Mouse (Mus musculus) adrenal gland, postnatal 4 days (tissue): ENCODE results near the gene Carmil3. TPM values are rescaled to one million over a fixed set of nuclear protein-coding genes. Genes with fewer than 3 reads are reported as not detected.

Experiments
- DNase-seq, 2 experiments: peaks; one replicate each; pipeline ENCODE4 v3.0.0; 2021 to 2022; ENCODE audit warnings: low spot score in 2 of 2, mixed read lengths in 2 of 2
- long read RNA-seq, 2 experiments: library from polyadenylated mRNA; stranded (forward); transcript quantifications; one replicate each; pipeline ENCODE4 v2.0.0; 2021
- total RNA-seq, 2 experiments: library from RNA; stranded (reverse); gene quantifications; 2 replicates each; pipeline ENCODE4 v1.2.3; 2021

Carmil3 gene
- total RNA-seq: 10 to 100 TPM; 19.6 to 25.4 TPM
- long read RNA-seq, experiment 1, partial matches to known transcripts: 4 of 8 reads
- long read RNA-seq, experiment 1, other reads (novel, unspliced or antisense): 4 of 8 reads
- long read RNA-seq, experiment 2, partial matches to known transcripts: 6 of 12 reads
- long read RNA-seq, experiment 2, other reads (novel, unspliced or antisense): 6 of 12 reads

GRCm38 (mm10) chr14:55490361-55491201 is at the start of gene Carmil3:
Carmil3 (plus strand) TSS chr14:55490651.
- DNase-seq: peak; percentile 25 to 37

DNA sequence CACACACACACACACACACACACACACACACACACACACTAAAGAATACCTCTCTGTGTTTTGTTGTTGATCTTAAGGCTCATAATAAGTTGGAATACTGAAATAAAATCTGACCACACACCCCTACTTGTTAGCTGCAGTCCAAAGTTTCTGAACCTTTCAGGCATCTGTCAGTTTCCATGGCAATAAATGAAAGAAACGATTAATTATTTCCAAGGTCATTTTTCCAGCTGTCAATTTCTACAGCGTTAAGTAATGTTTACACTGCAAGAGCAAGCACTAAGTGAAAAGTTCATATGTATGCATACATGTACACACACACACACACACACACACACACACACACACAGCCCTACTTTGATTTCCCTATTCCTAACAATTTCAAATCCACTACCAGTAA is 32.8 kb upstream of the Carmil3 start:
- no peak for DNase-seq

- peak in 1 of 2 experiments; percentile 24 for DNase-seq
Measured at GRCm38 (mm10) chr14:55458273-55458672, 32.2 kb upstream of the Carmil3 start.

- no peak for DNase-seq
Measured at GRCm38 (mm10) chr14:55458761-55459160, 31.7 kb upstream of the Carmil3 start.

DNA sequence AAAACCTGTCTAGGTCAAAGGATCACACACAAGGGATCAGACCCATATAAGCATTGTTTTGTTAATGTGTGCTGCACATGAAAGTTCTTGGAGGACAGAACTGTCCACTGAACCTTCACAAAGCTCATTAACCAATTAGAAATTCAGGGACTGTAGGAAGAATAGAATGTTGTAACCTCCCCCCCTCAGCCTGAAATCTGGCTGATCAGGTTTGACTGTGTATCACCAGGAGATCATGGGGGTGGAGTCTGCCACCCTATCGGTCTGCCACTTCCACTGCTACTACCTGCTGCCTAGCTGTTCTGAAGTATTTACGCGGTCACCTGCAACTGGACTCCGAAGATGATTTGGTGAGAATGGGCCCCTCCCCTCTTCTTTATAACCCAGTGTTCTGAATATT is 30.7 kb upstream of the Carmil3 start:
- no peak for DNase-seq

DNA sequence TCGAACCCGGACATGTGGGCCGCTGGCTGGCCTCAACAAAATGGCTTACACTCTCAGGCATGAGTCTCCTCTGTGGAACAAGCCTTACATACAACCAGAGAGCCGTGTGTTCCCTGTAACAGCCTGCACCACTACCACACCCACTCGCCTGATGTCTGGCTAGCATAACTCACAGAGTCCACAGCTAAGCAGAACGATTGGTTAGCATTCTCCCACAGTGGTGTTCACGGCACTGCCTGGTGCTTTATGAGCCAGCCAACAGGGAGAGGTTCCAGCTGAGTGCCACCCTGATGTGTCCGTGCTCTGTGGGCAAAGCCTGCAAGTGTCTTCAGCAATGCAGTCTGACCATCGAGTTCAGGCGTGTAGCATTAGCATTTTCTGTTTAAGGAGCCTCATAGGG is 30.2 kb upstream of the Carmil3 start:
- no peak for DNase-seq

DNA sequence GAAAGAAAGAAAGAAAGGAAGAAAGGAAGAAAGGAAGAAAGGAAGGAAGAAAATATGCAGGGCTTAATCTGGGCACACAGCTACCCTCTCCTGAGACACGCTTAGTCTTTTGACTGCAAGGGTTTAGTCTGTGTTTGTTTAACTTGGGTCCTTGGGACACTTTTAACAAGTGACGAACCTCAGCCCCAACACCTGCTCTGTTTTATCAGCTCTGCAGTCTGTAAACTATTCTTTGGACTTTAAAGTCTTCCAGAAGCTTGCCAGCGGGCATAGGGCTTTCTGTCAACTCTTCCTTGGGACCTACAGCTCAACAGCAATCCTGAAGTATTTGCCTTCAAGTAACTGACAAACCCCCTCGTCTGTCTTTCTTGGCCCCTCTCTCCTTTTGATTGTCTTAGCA is 28.7 kb upstream of the Carmil3 start:
- DNase-seq: no peak

DNA sequence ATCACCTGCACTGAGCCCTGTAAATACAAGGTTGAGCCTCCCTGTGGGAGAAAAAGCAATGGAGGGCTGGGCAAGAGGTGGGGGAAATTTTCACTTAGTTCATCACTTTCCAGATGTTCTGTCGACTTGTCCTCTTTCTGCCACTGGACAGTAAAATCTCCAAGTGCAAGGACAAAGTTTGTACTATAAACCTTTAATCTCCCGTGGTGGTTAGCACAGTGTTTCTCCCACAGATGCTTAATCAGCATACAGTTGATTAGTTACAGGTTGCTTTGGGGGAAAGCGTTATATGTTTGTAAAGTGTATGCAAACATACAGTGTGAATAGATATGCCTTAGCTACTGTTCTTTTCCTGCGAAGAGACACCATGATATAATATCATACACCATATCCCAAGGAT is 24.0 kb upstream of the Carmil3 start:
- DNase-seq: no peak

DNA sequence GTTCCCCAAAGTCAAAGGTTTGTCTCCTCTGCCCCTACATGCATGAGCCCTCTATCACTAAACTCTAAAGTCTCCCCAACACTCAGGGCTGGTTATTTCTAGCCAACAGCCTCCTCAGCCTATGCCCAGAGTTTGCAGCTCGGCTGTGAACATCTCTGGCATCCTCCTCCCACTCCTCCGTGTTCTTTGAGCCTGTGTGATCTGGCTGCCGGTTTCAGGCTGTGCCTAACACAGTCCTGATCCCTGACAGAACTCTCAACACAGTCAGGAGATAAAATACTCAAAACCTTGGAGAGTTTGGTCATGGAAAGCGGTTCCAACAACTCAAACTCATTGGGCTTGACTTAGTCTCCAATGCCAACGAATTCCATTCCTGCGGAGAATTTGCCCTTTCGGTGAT is 23.3 kb upstream of the Carmil3 start:
- DNase-seq: no peak

DNA sequence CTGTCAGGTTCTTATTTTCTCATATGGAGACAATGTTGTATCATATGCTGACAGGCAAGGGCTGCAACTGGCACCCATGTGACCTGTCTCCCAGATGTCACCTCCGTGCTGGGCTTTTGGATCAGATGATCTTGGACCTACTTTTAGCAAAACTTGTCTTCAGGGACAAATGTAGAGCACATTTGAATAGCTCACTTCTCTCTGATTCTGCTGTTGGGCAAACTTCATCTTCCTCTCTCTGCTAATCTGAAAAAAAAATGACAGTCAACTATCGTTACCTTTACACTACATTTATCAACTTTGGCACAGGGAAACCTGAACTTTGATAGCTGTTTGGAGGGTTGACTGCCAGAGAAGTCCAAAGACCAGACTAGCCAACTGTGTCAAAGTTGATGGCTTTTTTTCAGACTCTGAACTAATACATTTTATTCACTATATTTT is 22.1 kb upstream of the Carmil3 start:
- DNase-seq: no peak

DNA sequence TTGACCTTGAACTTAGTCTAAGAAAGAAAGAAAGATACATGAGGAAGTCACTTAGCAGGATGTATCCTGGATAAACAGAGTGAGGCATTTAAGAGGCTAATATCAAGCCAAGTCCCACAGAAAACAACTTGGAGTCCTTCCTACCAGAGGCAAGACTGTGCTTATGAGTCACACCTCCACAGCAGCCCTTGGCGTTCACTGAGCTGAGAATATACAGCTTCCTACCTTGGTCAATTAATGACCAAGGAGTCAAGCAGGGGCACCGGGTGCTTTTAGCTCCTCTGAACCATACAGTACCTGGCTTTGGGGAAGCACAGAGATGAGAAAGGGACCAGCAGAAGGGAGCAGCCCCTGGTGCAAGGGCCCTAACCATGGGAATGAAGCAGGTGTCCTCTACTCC is 21.4 kb upstream of the Carmil3 start:
- DNase-seq: no peak

GRCm38 (mm10) chr14:55469821-55470220 is 20.6 kb upstream of the Carmil3 start:
- DNase-seq: no peak

GRCm38 (mm10) chr14:55470806-55471205 is 19.6 kb upstream of the Carmil3 start:
- no peak for DNase-seq

DNA sequence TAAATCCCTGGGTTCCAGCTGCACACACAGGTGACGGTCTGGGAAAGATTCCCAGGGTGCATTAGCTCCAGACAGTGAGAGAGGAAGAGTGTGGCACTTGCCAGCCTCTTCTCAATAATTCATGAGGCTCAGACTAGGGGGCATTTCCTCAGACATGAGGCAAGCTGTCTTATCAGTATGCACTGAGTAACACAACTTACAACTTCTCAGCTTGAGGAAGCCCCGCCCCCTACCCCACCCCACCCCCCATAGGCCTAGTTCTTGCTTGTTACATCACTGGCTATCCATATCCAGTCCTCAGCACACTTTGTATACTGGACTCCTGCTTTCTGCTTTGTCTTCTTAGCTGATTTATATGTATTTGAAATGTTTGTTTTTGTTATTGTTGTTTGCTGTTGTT is 14.8 kb upstream of the Carmil3 start:
- no peak for DNase-seq

DNA sequence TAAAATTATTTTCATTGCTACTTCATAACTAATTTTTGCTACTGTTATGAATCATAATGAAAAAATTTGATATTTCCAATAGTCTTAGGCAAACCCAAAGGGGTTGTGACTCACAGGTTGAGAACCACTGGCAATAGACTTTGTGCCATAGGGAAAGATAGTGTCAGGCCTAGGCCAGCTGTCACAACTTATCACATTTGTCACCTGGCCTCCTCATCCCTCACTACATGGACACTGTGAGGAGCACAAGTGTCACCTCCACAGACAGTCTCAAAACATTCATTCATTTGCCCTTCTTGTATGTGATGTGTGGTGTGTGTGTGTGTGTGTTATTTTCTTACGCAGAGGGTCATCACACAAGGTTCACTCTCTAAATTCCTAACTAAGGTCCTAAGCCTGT is 13.0 kb upstream of the Carmil3 start:
- no peak for DNase-seq

DNA sequence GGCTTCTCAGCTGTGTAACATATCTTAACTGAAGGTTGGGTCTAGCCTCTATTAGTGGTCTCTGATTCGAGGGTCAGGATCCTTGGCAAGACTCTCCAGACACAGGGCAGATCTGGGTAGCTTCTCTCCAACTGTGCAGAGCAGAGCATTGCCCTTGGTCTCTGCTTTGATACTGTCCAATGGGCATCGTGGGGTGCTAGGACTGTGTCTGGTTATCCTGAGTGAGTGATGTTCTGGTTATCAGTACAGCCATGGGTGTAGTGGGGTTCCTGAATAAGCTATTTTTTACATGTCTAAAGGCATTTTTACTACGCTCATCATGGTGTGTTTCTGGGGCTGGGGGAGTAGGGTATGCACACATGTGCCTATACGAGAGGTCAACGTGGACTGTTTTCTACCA is 12.6 kb upstream of the Carmil3 start:
- no peak for DNase-seq

- DNase-seq: peak; percentile 53 to 67
Measured at GRCm38 (mm10) chr14:55478651-55479599, 11.5 kb upstream of the Carmil3 start, which contains the start of gene Dhrs4. Dhrs4 (plus strand) TSS chr14:55478758.

- no peak for DNase-seq
Measured at GRCm38 (mm10) chr14:55479629-55480028, 10.8 kb upstream of the Carmil3 start.

GRCm38 (mm10) chr14:55484430-55485085 is 5.9 kb upstream of the Carmil3 start:
- no peak for DNase-seq

DNA sequence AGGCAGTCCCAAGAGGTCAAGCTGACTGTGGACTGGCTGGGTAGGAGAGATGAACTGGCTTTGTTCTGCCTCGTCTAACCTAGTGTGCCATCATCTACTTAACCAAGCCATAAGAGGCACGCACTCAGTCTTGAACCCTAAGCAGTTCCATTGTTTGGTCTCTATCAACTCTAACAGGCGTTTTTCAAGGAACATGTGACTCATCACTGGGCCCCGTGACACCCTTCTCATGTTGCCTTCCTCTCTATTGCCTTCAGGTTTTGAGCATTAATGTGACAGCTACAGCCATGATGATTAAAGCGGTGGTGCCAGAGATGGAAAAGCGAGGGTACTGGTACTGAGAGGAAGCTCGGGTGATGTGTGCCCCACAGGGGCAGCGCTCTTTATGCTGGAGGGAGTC is 3.6 kb upstream of the Carmil3 start:
- no peak for DNase-seq

GRCm38 (mm10) chr14:55491291-55491833 is 911 bp downstream of the Carmil3 start:
- DNase-seq: peak; percentile 28 to 46
